Mouse (Mus musculus): ENCODE measurements at regions not wholly inside any gene's neighbourhood (a gene's known extent, or its start where the extent isn't known, plus 50 kb on each side); places are given as distances from the start of the nearest gene placed in this dataset.

- H3K27me3 ChIP-seq (ENCODE audit: control insufficient read depth, insufficient read depth, low read length): no peaks in the 10 kb centered on the region
- TF ChIP-seq POLR2A (IDR thresholded peaks at IDR 0.05; ENCODE audit: low read depth, low read length) (no peak), CTCF (IDR thresholded peaks at IDR 0.05; ENCODE audit: extremely low read depth, insufficient read length, insufficient replicate concordance, low read depth, low read length) (no peak)
- no peak overlapping the region for H3K27ac ChIP-seq (ENCODE audit: insufficient read depth, low read depth, low read length)
- no peaks in the 10 kb centered on the region for H3K4me1 ChIP-seq (ENCODE audit: control insufficient read depth, insufficient read depth, insufficient read length, low read length)
- 75% methylated on average over 17 of the region's 17 CpGs for WGBS
- no peak overlapping the region for H3K4me3 ChIP-seq (ENCODE audit: low read depth, low read length)
- no peaks in the 10 kb centered on the region for H3K36me3 ChIP-seq (ENCODE audit: control insufficient read depth, insufficient read depth, low read length)
Measured at GRCm38 (mm10) chr8:109310670-109311386, 183.0 kb upstream of the Pmfbp1 start.

- Histone ChIP-seq H3K27ac (ENCODE audit: insufficient read depth, low read depth, low read length) (no peak overlapping the region), H3K4me3 (ENCODE audit: low read depth, low read length) (no peak overlapping the region), H3K4me1 (ENCODE audit: control insufficient read depth, insufficient read depth, insufficient read length, low read length) (no peaks in the 10 kb centered on the region), H3K27me3 (ENCODE audit: control insufficient read depth, insufficient read depth, low read length) (no peaks in the 10 kb centered on the region), H3K36me3 (ENCODE audit: control insufficient read depth, insufficient read depth, low read length) (no peaks in the 10 kb centered on the region)
- TF ChIP-seq CTCF (IDR thresholded peaks at IDR 0.05; ENCODE audit: extremely low read depth, insufficient read length, insufficient replicate concordance, low read depth, low read length) (no peak), POLR2A (IDR thresholded peaks at IDR 0.05; ENCODE audit: low read depth, low read length) (no peak)
- 72% methylated on average over 17 of the region's 17 CpGs for WGBS
Measured at GRCm38 (mm10) chr8:109311484-109312210, 182.2 kb upstream of the Pmfbp1 start.

GRCm38 (mm10) chr8:109312731-109313130, 181.1 kb upstream of the Pmfbp1 start:
- no peak overlapping the region for H3K4me3 ChIP-seq (ENCODE audit: low read depth, low read length)
- no peaks in the 10 kb centered on the region for H3K4me1 ChIP-seq (ENCODE audit: control insufficient read depth, insufficient read depth, insufficient read length, low read length)
- no peak for TF ChIP-seq POLR2A (IDR thresholded peaks at IDR 0.05; ENCODE audit: low read depth, low read length)
- no peak for TF ChIP-seq CTCF (IDR thresholded peaks at IDR 0.05; ENCODE audit: extremely low read depth, insufficient read length, insufficient replicate concordance, low read depth, low read length)
- no peak overlapping the region for H3K27ac ChIP-seq (ENCODE audit: insufficient read depth, low read depth, low read length)
- H3K36me3 ChIP-seq (ENCODE audit: control insufficient read depth, insufficient read depth, low read length): no peaks in the 10 kb centered on the region
- 34% methylated on average over 8 of the region's 8 CpGs for WGBS
- H3K27me3 ChIP-seq (ENCODE audit: control insufficient read depth, insufficient read depth, low read length): no peaks in the 10 kb centered on the region

- no peak overlapping the region for H3K27ac ChIP-seq (ENCODE audit: insufficient read depth, low read depth, low read length)
- H3K36me3 ChIP-seq (ENCODE audit: control insufficient read depth, insufficient read depth, low read length): no peaks in the 10 kb centered on the region
- H3K4me3 ChIP-seq (ENCODE audit: low read depth, low read length): no peak overlapping the region
- no peaks in the 10 kb centered on the region for H3K27me3 ChIP-seq (ENCODE audit: control insufficient read depth, insufficient read depth, low read length)
- 87% methylated on average over 11 of the region's 11 CpGs for WGBS
- no peaks in the 10 kb centered on the region for H3K4me1 ChIP-seq (ENCODE audit: control insufficient read depth, insufficient read depth, insufficient read length, low read length)
- TF ChIP-seq CTCF (IDR thresholded peaks at IDR 0.05; ENCODE audit: extremely low read depth, insufficient read length, insufficient replicate concordance, low read depth, low read length): no peak
- no peak for TF ChIP-seq POLR2A (IDR thresholded peaks at IDR 0.05; ENCODE audit: low read depth, low read length)
Measured at GRCm38 (mm10) chr8:109320955-109321354, 172.9 kb upstream of the Pmfbp1 start.

GRCm38 (mm10) chr8:109323351-109323750, 170.5 kb upstream of the Pmfbp1 start:
- H3K27me3 ChIP-seq (ENCODE audit: control insufficient read depth, insufficient read depth, low read length): no peaks in the 10 kb centered on the region
- no peak overlapping the region for H3K27ac ChIP-seq (ENCODE audit: insufficient read depth, low read depth, low read length)
- no peaks in the 10 kb centered on the region for H3K4me1 ChIP-seq (ENCODE audit: control insufficient read depth, insufficient read depth, insufficient read length, low read length)
- H3K36me3 ChIP-seq (ENCODE audit: control insufficient read depth, insufficient read depth, low read length): no peaks in the 10 kb centered on the region
- H3K4me3 ChIP-seq (ENCODE audit: low read depth, low read length): no peak overlapping the region
- TF ChIP-seq POLR2A (IDR thresholded peaks at IDR 0.05; ENCODE audit: low read depth, low read length) (no peak), CTCF (IDR thresholded peaks at IDR 0.05; ENCODE audit: extremely low read depth, insufficient read length, insufficient replicate concordance, low read depth, low read length) (no peak)
- WGBS: 74% methylated on average over 2 of the region's 2 CpGs

- no peaks in the 10 kb centered on the region for H3K36me3 ChIP-seq (ENCODE audit: control insufficient read depth, insufficient read depth, low read length)
- H3K4me3 ChIP-seq (ENCODE audit: low read depth, low read length): no peak overlapping the region
- TF ChIP-seq POLR2A (IDR thresholded peaks at IDR 0.05; ENCODE audit: low read depth, low read length): no peak
- TF ChIP-seq CTCF (IDR thresholded peaks at IDR 0.05; ENCODE audit: extremely low read depth, insufficient read length, insufficient replicate concordance, low read depth, low read length): no peak
- H3K27me3 ChIP-seq (ENCODE audit: control insufficient read depth, insufficient read depth, low read length): no peaks in the 10 kb centered on the region
- no peaks in the 10 kb centered on the region for H3K4me1 ChIP-seq (ENCODE audit: control insufficient read depth, insufficient read depth, insufficient read length, low read length)
- 88% methylated on average over 9 of the region's 9 CpGs for WGBS
- H3K27ac ChIP-seq (ENCODE audit: insufficient read depth, low read depth, low read length): no peak overlapping the region
Measured at GRCm38 (mm10) chr8:109324241-109324640, 169.6 kb upstream of the Pmfbp1 start.

- Histone ChIP-seq H3K4me3 (ENCODE audit: low read depth, low read length) (no peak overlapping the region), H3K36me3 (ENCODE audit: control insufficient read depth, insufficient read depth, low read length) (no peaks in the 10 kb centered on the region), H3K27me3 (ENCODE audit: control insufficient read depth, insufficient read depth, low read length) (no peaks in the 10 kb centered on the region), H3K27ac (ENCODE audit: insufficient read depth, low read depth, low read length) (no peak overlapping the region), H3K4me1 (ENCODE audit: control insufficient read depth, insufficient read depth, insufficient read length, low read length) (no peaks in the 10 kb centered on the region)
- 60% methylated on average over 7 of the region's 7 CpGs for WGBS
- no peak for TF ChIP-seq POLR2A (IDR thresholded peaks at IDR 0.05; ENCODE audit: low read depth, low read length)
- TF ChIP-seq CTCF (IDR thresholded peaks at IDR 0.05; ENCODE audit: extremely low read depth, insufficient read length, insufficient replicate concordance, low read depth, low read length): no peak
Measured at GRCm38 (mm10) chr8:109336203-109336602, 157.6 kb upstream of the Pmfbp1 start.
